Mouse (Mus musculus) megakaryocyte, embryonic 14.5 days (primary cell): Measurements from ENCODE around the gene Fermt3. TPM values are rescaled to one million over a fixed set of nuclear protein-coding genes. Genes with fewer than 3 reads are reported as not detected.

Experiments used
- H3K27me3 ChIP-seq: replicated peaks from 2 replicates; pipeline ENCODE3; 2012; ENCODE audit warnings: inconsistent platforms
- H3K36me3 ChIP-seq: replicated peaks from 2 replicates; pipeline ENCODE3; 2012; ENCODE audit warnings: low read length, inconsistent platforms, mixed read lengths
- H3K4me1 ChIP-seq: 2 replicates; pipeline ENCODE4 v1.6.1; 2012; ENCODE audit warnings: inconsistent platforms
- H3K4me3 ChIP-seq: replicated peaks from 2 replicates; pipeline ENCODE3; 2012; ENCODE audit warnings: moderate library complexity, mild to moderate bottlenecking, inconsistent platforms
- H3K9me3 ChIP-seq: 2 replicates; pipeline ENCODE4 v1.6.1; 2012; ENCODE audit warnings: inconsistent platforms
- FLI1 ChIP-seq: IDR thresholded peaks from 2 replicates; pipeline ENCODE4 v1.6.1; 2012; ENCODE audit warnings: low read length, inconsistent platforms, mixed read lengths
- GATA1 ChIP-seq: IDR thresholded peaks from 3 replicates; pipeline ENCODE4 v1.6.1; 2012; ENCODE audit warnings: mixed read lengths, low read length, inconsistent platforms, borderline replicate concordance
- polyA plus RNA-seq: library from polyadenylated mRNA; stranded (reverse); fragments of >175 nt; gene quantifications from 2 replicates; pipeline ENCODE4 v1.2.3, GENCODE M21; 2012; ENCODE audit warnings: low replicate concordance; ENCODE audit not compliant: insufficient read depth

Fermt3 gene
- polyA plus RNA-seq, 1 experiment: 5,058 TPM

- peak overlapping the region; percentile 99 for H3K4me3 ChIP-seq
- no peaks in the 10 kb centered on the region for H3K9me3 ChIP-seq
- no peaks in the 10 kb centered on the region for H3K27me3 ChIP-seq
- peaks cover 57% of the 10 kb centered on the region for H3K36me3 ChIP-seq
- H3K4me1 ChIP-seq: peaks cover 67% of the 10 kb centered on the region
- no peak for TF ChIP-seq GATA1
- no peak for TF ChIP-seq FLI1
Observed at GRCm38 (mm10) chr19:6981465-6981864, 37.8 kb downstream of the Fermt3 start.

GRCm38 (mm10) chr19:6980381-6981093 is 38.7 kb downstream of the Fermt3 start, which contains the start of gene Fkbp2:
Fkbp2 (minus strand) TSS chr19:6980501.
- Histone ChIP-seq H3K36me3 (peaks cover 51% of the 10 kb centered on the region), H3K4me1 (peaks cover 67% of the 10 kb centered on the region), H3K27me3 (no peaks in the 10 kb centered on the region), H3K4me3 (peak within 1 kb of the TSS; percentile 99), H3K9me3 (no peaks in the 10 kb centered on the region)
- TF ChIP-seq GATA1 (no peak), FLI1 (no peak; the same call in 1 of the 2 replicates)

GRCm38 (mm10) chr19:6979486-6980380 is 39.5 kb downstream of the Fermt3 start:
- H3K36me3 ChIP-seq: peaks cover 43% of the 10 kb centered on the region
- no peaks in the 10 kb centered on the region for H3K9me3 ChIP-seq
- no peaks in the 10 kb centered on the region for H3K27me3 ChIP-seq
- H3K4me3 ChIP-seq: peak overlapping the region; percentile 99
- no peak for TF ChIP-seq FLI1
- TF ChIP-seq GATA1: no peak
- peaks cover 61% of the 10 kb centered on the region for H3K4me1 ChIP-seq

GRCm38 (mm10) chr19:6979001-6979479 is 40.2 kb downstream of the Fermt3 start:
- H3K4me1 ChIP-seq: peaks cover 66% of the 10 kb centered on the region
- no peaks in the 10 kb centered on the region for H3K27me3 ChIP-seq
- TF ChIP-seq FLI1 (no peak), GATA1 (no peak)
- H3K9me3 ChIP-seq: no peaks in the 10 kb centered on the region
- peaks cover 38% of the 10 kb centered on the region for H3K36me3 ChIP-seq
- peak overlapping the region; percentile 99 for H3K4me3 ChIP-seq

GRCm38 (mm10) chr19:6978639-6978974 is 40.7 kb downstream of the Fermt3 start:
- H3K4me3 ChIP-seq: peak overlapping the region; percentile 99
- H3K27me3 ChIP-seq: no peaks in the 10 kb centered on the region
- no peaks in the 10 kb centered on the region for H3K9me3 ChIP-seq
- TF ChIP-seq GATA1 (no peak), FLI1 (no peak)
- H3K36me3 ChIP-seq: peaks cover 34% of the 10 kb centered on the region
- H3K4me1 ChIP-seq: peaks cover 71% of the 10 kb centered on the region

- H3K27me3 ChIP-seq: no peaks in the 10 kb centered on the region
- TF ChIP-seq GATA1: no peak
- TF ChIP-seq FLI1: no peak
- peaks cover 30% of the 10 kb centered on the region for H3K36me3 ChIP-seq
- H3K4me1 ChIP-seq: peaks cover 76% of the 10 kb centered on the region
- H3K9me3 ChIP-seq: no peaks in the 10 kb centered on the region
- peak overlapping the region; percentile 99 for H3K4me3 ChIP-seq
Observed at GRCm38 (mm10) chr19:6977759-6978638, 41.3 kb downstream of the Fermt3 start.

- TF ChIP-seq GATA1 (no peak), FLI1 (no peak)
- Histone ChIP-seq H3K27me3 (no peaks in the 10 kb centered on the region), H3K4me1 (peaks cover 78% of the 10 kb centered on the region), H3K36me3 (peaks cover 21% of the 10 kb centered on the region), H3K9me3 (no peaks in the 10 kb centered on the region), H3K4me3 (peak within 1 kb of the TSS; percentile 97)
Observed at GRCm38 (mm10) chr19:6975537-6976521, 43.4 kb downstream of the Fermt3 start, which contains the start of gene Plcb3. Plcb3 (minus strand) TSS chr19:6976470.

GRCm38 (mm10) chr19:6974211-6975205 is 44.8 kb downstream of the Fermt3 start, which contains the start of gene Ppp1r14b:
Ppp1r14b (plus strand) TSS chr19:6974968.
- no peak for TF ChIP-seq GATA1
- no peak for TF ChIP-seq FLI1
- H3K9me3 ChIP-seq: no peaks in the 10 kb centered on the region
- H3K4me3 ChIP-seq: peak within 1 kb of the TSS; percentile 98
- H3K36me3 ChIP-seq: peaks cover 21% of the 10 kb centered on the region
- H3K4me1 ChIP-seq: peaks cover 88% of the 10 kb centered on the region
- H3K27me3 ChIP-seq: no peaks in the 10 kb centered on the region
